Mouse (Mus musculus) megakaryocyte, embryonic 14.5 days (primary cell): Measurements from ENCODE around the gene Bms1.

ENCODE experiments used
- FLI1 ChIP-seq: IDR thresholded peaks from 2 replicates; pipeline ENCODE4 v1.6.1; 2012; ENCODE audit warnings: low read length, inconsistent platforms, mixed read lengths
- GATA1 ChIP-seq: IDR thresholded peaks from 3 replicates; pipeline ENCODE4 v1.6.1; 2012; ENCODE audit warnings: mixed read lengths, low read length, inconsistent platforms, borderline replicate concordance

- no peak for TF ChIP-seq FLI1
- TF ChIP-seq GATA1, result no peak
These were observed 85.4 kb downstream of the Bms1 start for GRCm38 (mm10) chr6:118333861-118334260.
